9 mouse cellular contexts compared by ENCODE assay signal in the genomic region with DNA sequence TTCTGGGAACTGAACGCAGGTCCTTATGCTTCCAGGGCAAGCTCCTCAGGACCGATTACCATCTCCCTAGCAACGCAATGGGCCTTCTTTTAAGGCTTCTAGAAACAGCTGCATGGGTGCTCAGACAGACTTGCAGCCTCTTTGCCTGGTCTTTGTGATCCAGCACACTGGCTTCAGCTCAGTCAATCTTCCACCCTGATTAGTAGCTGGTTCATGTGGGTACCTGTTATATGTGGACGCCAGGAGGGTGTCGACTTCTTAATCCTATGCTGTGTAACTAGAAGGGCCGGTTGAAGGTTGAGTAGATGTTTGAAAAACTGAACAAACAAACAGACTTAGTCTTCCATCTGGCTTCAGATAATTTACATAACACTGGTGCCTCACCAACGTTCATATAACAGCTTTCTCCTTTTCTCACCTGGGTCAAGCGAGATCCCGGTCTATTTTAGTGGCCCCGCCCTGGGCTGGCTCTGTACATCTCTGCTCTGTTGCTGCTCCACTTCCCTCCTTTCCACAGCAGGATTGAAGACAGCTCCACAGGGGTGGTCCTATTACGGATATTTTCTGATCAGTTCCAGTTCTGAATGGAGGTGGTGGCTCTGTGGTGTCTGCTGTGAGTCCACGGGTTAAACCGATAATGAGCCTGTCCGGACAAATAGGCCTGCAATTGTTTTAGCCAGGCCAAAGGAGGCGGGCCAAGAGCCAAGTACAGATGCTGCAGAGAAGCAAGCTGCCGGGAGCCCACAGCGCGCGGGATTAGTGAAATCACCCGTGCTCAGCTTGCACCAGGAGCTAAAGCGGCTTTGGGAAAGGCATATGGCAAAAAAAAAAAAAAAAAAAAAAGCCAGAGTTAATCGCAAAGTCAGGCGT.
DNase-seq lines count a peak whose midpoint lies in the region; TF ChIP-seq lines count a peak whose summit lies in the region.
"Had no signal": no experiment of that assay in that cellular context is flagged by ENCODE, and none has a peak within 500 bp of the region (broad histone marks: within the 10 kb centered on the region; RNA-seq: fewer than 3 reads in every experiment).

No protein-coding gene starts in this region.

- no peak for TF ChIP-seq CTCF in kidney, adult 2 months (conservative IDR thresholded peaks at IDR 0.05; ENCODE audit: insufficient read depth, insufficient read length, low read depth, low read length)

- no peaks in the 10 kb centered on the region for H3K27me3 ChIP-seq in kidney, adult 2 months (replicated peaks; ENCODE audit: control insufficient read depth, insufficient read depth, low read length)

- DNase-seq in kidney, postnatal 25 days, result peak; percentile 9 to 38
- no peak for DNase-seq in kidney, adult 2 months
- DNase-seq in cerebellum, adult 8-10 months, result peak; percentile 61
- peak; percentile 29 for DNase-seq in forelimb bud, embryonic 11.5 days (ENCODE audit: low read depth, low spot score)
- DNase-seq in layer of hippocampus, adult 8-10 months (ENCODE audit: low spot score in 2 of 2), result peak; percentile 66 to 67
- DNase-seq in neural tube, embryonic 10.5 days (ENCODE audit: extremely low spot score, low spot score), result peak; percentile 21
- DNase-seq in spleen, postnatal 14 days (ENCODE audit: low spot score in 2 of 2), result no peak
- DNase-seq in natural killer cell, adult 2 months (ENCODE audit: low spot score in 2 of 2), result no peak

- 66% methylated on average over 23 of the region's 23 CpGs for WGBS in kidney, adult 2 months

- H3K36me3 ChIP-seq in kidney, adult 2 months (ENCODE audit: control insufficient read depth, insufficient read depth, low read length), result no peaks in the 10 kb centered on the region

- TF ChIP-seq POLR2A in kidney, adult 2 months (IDR thresholded peaks at IDR 0.05; ENCODE audit: low read depth, low read length), result no peak

- H3K27ac ChIP-seq in kidney, adult 2 months (ENCODE audit: insufficient read depth, low read depth, low read length), result no peak overlapping the region
- H3K27ac ChIP-seq: heart, adult 2 months had no signal

- H3K4me3 ChIP-seq in kidney, adult 2 months (ENCODE audit: insufficient read depth, low read depth, low read length), result no peak overlapping the region
- H3K4me3 ChIP-seq: heart, adult 2 months had no signal

- H3K4me1 ChIP-seq in kidney, adult 2 months (ENCODE audit: control insufficient read depth, insufficient read depth, low read length), result no peaks in the 10 kb centered on the region

Comparison
In these comparisons a context has a peak if more than half of its experiments do, and no peak if none do; other contexts are left out.
1. DNase-seq: peak in kidney, postnatal 25 days (2 of 2), cerebellum, adult 8-10 months (single experiment), forelimb bud, embryonic 11.5 days (single experiment), layer of hippocampus, adult 8-10 months (2 of 2) and neural tube, embryonic 10.5 days (single experiment); none in kidney, adult 2 months (single experiment), spleen, postnatal 14 days (0 of 2) and natural killer cell, adult 2 months (0 of 2).